Mouse (Mus musculus) midbrain, embryonic 11.5 days (tissue): Measurements from ENCODE around the gene Fyttd1. TPM values are rescaled to one million over a fixed set of nuclear protein-coding genes. Genes with fewer than 3 reads are reported as not detected.
"Not testable (repeated sequence)": the region's sequence is repeated elsewhere in the genome, so short reads cannot be mapped to it uniquely, and the experiment has no call there.

Experiments
- ATAC-seq: fragments of 200-750 bp; cut with Nextera tagmentation; 2 replicates; pipeline ENCODE4 v1.8.0; 2017; ENCODE audit warnings: moderate TSS enrichment, moderate library complexity; ENCODE audit not compliant: low FRiP score
- DNase-seq: peaks from one replicate; pipeline ENCODE4 v3.0.0; 2015; ENCODE audit warnings: low spot score; ENCODE audit errors: missing footprints
- H3K27ac ChIP-seq: fragments of 300-500 bp; sonication (generic); 2 replicates; pipeline ENCODE4 v1.5.1; 2014; ENCODE audit warnings: low read depth, low read length
- H3K27me3 ChIP-seq: fragments of 300-500 bp; sonication (generic); 2 replicates; pipeline ENCODE4 v1.6.1; 2014; ENCODE audit warnings: mild to moderate bottlenecking, low read length, moderate library complexity, mixed read lengths; ENCODE audit not compliant: control insufficient read depth, insufficient read depth
- H3K36me3 ChIP-seq: fragments of 300-500 bp; sonication (generic); 2 replicates; pipeline ENCODE4 v1.6.1; 2014; ENCODE audit warnings: mild to moderate bottlenecking, low read length, moderate library complexity, mixed read lengths; ENCODE audit not compliant: control insufficient read depth, insufficient read depth
- H3K4me1 ChIP-seq: fragments of 300-500 bp; sonication (generic); 2 replicates; pipeline ENCODE4 v1.6.1; 2014; ENCODE audit warnings: low read length; ENCODE audit not compliant: control insufficient read depth, insufficient read depth
- H3K4me2 ChIP-seq: fragments of 300-500 bp; sonication (generic); 2 replicates; pipeline ENCODE4 v1.6.1; 2014; ENCODE audit warnings: mild to moderate bottlenecking, moderate library complexity
- H3K4me3 ChIP-seq: fragments of 300-500 bp; sonication (generic); 2 replicates; pipeline ENCODE4 v1.5.1; 2014; ENCODE audit warnings: low read depth, low read length
- H3K9ac ChIP-seq: fragments of 300-500 bp; sonication (generic); 2 replicates; pipeline ENCODE4 v1.6.1; 2014; ENCODE audit warnings: low read length
- H3K9me3 ChIP-seq: fragments of 300-500 bp; sonication (generic); 2 replicates; pipeline ENCODE4 v1.6.1; 2016; ENCODE audit warnings: low read length; ENCODE audit not compliant: control insufficient read depth
- WGBS: fragments of 180-500 bp; shearing (Covaris S2); extraction: QIAGEN DNeasy Blood & Tissue Kit; methylation state at CpG from one replicate; pipeline ENCODE4 v1.1.7; 2014; 5-methylcytosine and 5-hydroxymethylcytosine counted together
- polyA plus RNA-seq: library from polyadenylated mRNA; unstranded; fragments of >200 nt; fragmentation: Nextera tagmentation; extraction: Ambion mirVana; gene quantifications from 2 replicates; pipeline ENCODE4 v1.2.1, GENCODE M21; 2014

The Fyttd1 gene
- polyA plus RNA-seq, 1 experiment from 2014 or later: 130 TPM

GRCm38 (mm10) chr16:32902051-32902428 is 24.7 kb downstream of the Fyttd1 start:
- 68% methylated on average over 3 of the region's 3 CpGs for WGBS
- no peak overlapping the region for H3K9ac ChIP-seq
- H3K4me3 ChIP-seq: no peak overlapping the region
- no peaks in the 10 kb centered on the region for H3K9me3 ChIP-seq
- no peak overlapping the region for H3K27ac ChIP-seq
- ATAC-seq (no peak), DNase-seq (no peak)
- no peaks in the 10 kb centered on the region for H3K4me1 ChIP-seq
- 0 out of 2 replicates have a peak, but pooled peaks cover under 1% of the 10 kb centered on the region for H3K36me3 ChIP-seq
- no peak overlapping the region for H3K4me2 ChIP-seq
- no peaks in the 10 kb centered on the region for H3K27me3 ChIP-seq

GRCm38 (mm10) chr16:32906186-32906585 is 28.9 kb downstream of the Fyttd1 start:
- Histone ChIP-seq H3K4me1 (no peaks in the 10 kb centered on the region), H3K4me2 (no peak overlapping the region), H3K36me3 (0 out of 2 replicates have a peak, but pooled peaks cover 2% of the 10 kb centered on the region), H3K27me3 (no peaks in the 10 kb centered on the region), H3K9me3 (no peaks in the 10 kb centered on the region), H3K9ac (no peak overlapping the region), H3K4me3 (no peak overlapping the region), H3K27ac (no peak overlapping the region)
- WGBS: 84% methylated on average over 2 of the region's 2 CpGs
- ATAC-seq (no peak), DNase-seq (peak; percentile 2)

- no peak overlapping the region for H3K9ac ChIP-seq
- no peak overlapping the region for H3K4me2 ChIP-seq
- H3K27ac ChIP-seq: no peak overlapping the region
- 0 out of 2 replicates have a peak, but pooled peaks cover 2% of the 10 kb centered on the region for H3K36me3 ChIP-seq
- H3K4me3 ChIP-seq: no peak overlapping the region
- H3K9me3 ChIP-seq: no peaks in the 10 kb centered on the region
- DNase-seq (no peak), ATAC-seq (no peak)
- 91% methylated on average over 8 of the region's 8 CpGs for WGBS
- no peaks in the 10 kb centered on the region for H3K27me3 ChIP-seq
- H3K4me1 ChIP-seq: no peaks in the 10 kb centered on the region
Observed at GRCm38 (mm10) chr16:32906727-32907126, 29.4 kb downstream of the Fyttd1 start.

- Histone ChIP-seq H3K4me1 (peaks cover 3% of the 10 kb centered on the region; the same call in 1 of the 2 replicates), H3K4me3 (no peak overlapping the region), H3K27ac (no peak overlapping the region), H3K36me3 (no peaks in the 10 kb centered on the region), H3K9me3 (no peaks in the 10 kb centered on the region), H3K4me2 (peak overlapping the region; percentile 78; the same call in 1 of the 2 replicates), H3K27me3 (no peaks in the 10 kb centered on the region), H3K9ac (peak overlapping the region; percentile 96; the same call in 1 of the 2 replicates)
- ATAC-seq (no peak), DNase-seq (no peak)
- WGBS: 72% methylated on average over 7 of the region's 7 CpGs
Observed at GRCm38 (mm10) chr16:32913212-32913611, 35.9 kb downstream of the Fyttd1 start.

GRCm38 (mm10) chr16:32913937-32914881 is 36.9 kb downstream of the Fyttd1 start, which contains the start of gene Lrch3:
Gene Lrch3 (plus strand): TSS chr16:32914100.
- Histone ChIP-seq H3K4me1 (peaks cover 3% of the 10 kb centered on the region; the same call in 1 of the 2 replicates), H3K4me2 (peak within 1 kb of the TSS; percentile 78), H3K9me3 (no peaks in the 10 kb centered on the region), H3K27ac (peak within 1 kb of the TSS; percentile 54), H3K4me3 (peak within 1 kb of the TSS; percentile 97), H3K36me3 (no peaks in the 10 kb centered on the region), H3K9ac (peak within 1 kb of the TSS; percentile 96), H3K27me3 (no peaks in the 10 kb centered on the region)
- under 1% methylated on average over 85 of the region's 85 CpGs for WGBS
- DNase-seq (peak; percentile 99), ATAC-seq (peak; percentile 91)

- H3K4me1 ChIP-seq: peaks cover 3% of the 10 kb centered on the region; the same call in 1 of the 2 replicates
- no peak overlapping the region for H3K27ac ChIP-seq
- no peak overlapping the region; the same call in 1 of the 2 replicates for H3K9ac ChIP-seq
- no peaks in the 10 kb centered on the region for H3K9me3 ChIP-seq
- H3K4me3 ChIP-seq: peak overlapping the region; percentile 97
- 81% methylated on average over 9 of the region's 9 CpGs for WGBS
- H3K4me2 ChIP-seq: peak overlapping the region; percentile 78
- ATAC-seq (no peak), DNase-seq (no peak)
- no peaks in the 10 kb centered on the region for H3K36me3 ChIP-seq
- no peaks in the 10 kb centered on the region for H3K27me3 ChIP-seq
Observed at GRCm38 (mm10) chr16:32915292-32916068, 38.2 kb downstream of the Fyttd1 start.

GRCm38 (mm10) chr16:32926629-32927028 is 49.3 kb downstream of the Fyttd1 start:
- not testable (repeated sequence) for DNase-seq, H3K4me2 ChIP-seq, H3K4me1 ChIP-seq, H3K4me3 ChIP-seq, H3K9me3 ChIP-seq, H3K36me3 ChIP-seq, ATAC-seq, H3K9ac ChIP-seq, H3K27ac ChIP-seq, H3K27me3 ChIP-seq
- WGBS: 92% methylated on average over 9 of the region's 9 CpGs

GRCm38 (mm10) chr16:32927044-32927443 is 49.7 kb downstream of the Fyttd1 start:
- Histone ChIP-seq H3K9ac (no peak overlapping the region), H3K4me1 (no peaks in the 10 kb centered on the region), H3K9me3 (no peaks in the 10 kb centered on the region), H3K27me3 (no peaks in the 10 kb centered on the region), H3K4me2 (no peak overlapping the region), H3K27ac (no peak overlapping the region), H3K36me3 (peaks cover 7% of the 10 kb centered on the region), H3K4me3 (no peak overlapping the region)
- 96% methylated on average over 8 of the region's 8 CpGs for WGBS
- ATAC-seq (no peak), DNase-seq (no peak)
